Comparison of ENCODE assay signal across 8 mouse cellular contexts in the genomic region with DNA sequence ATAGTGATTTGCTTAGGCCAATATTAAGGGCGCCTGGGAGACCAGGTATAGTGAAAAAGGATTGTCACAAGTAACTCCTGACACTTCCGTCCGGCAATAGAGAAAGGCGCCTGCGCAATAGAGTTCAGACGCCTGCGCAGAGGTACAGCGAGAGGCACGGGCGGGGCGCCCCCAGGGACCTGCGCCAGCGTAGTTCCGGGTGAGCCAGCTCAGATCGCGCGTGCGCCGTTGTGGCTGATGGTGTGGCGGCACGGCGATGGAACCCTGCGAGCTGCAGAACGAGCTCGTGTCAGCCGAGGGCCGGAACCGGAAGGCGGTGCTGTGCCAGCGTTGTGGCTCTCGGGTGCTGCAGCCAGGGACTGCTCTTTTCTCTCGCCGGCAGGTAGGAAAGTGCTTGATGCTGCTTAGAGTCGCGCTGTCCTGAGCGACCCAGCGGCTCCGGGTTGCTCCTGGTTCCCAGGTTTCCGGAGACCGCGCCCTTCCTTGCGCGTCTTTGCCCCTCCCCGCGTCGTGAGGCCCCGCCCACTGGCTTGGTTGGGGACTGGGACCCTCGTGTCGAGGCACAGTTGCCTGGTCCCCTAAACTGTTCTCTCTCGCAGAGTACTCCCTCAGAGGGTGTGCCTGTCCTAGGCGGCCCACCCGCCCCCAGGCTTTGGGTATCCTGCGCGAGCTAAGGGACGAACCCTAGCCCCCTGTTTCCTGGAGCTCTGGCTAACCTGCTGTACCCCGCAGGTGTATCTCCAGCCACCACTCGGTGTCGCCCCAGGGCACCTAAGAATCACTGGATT. TPM values are rescaled to one million over a fixed set of nuclear protein-coding genes. Genes with fewer than 3 reads are reported as not detected.
DNase-seq lines count a peak whose midpoint lies in the region; ATAC-seq and TF ChIP-seq lines count a peak whose summit lies in the region.

Gene Rabif (plus strand): TSS at position 221 of the 788 bp plus-strand sequence.

- H3K4me3 ChIP-seq in G1E (ENCODE audit: low read depth, low read length): peak within 1 kb of the TSS; percentile 81
- peak within 1 kb of the TSS; percentile 66 for H3K4me3 ChIP-seq in forebrain, postnatal 0 days (ENCODE audit: low read depth, low read length)
- H3K4me3 ChIP-seq in lung, embryonic 15.5 days: peak within 1 kb of the TSS; percentile 83

- peak within 1 kb of the TSS; percentile 65 for H3K9ac ChIP-seq in forebrain, postnatal 0 days
- peak within 1 kb of the TSS; percentile 65 for H3K9ac ChIP-seq in lung, embryonic 15.5 days

- peaks cover 3% of the 10 kb centered on the region; the same call in 1 of the 2 replicates for H3K9me3 ChIP-seq in G1E (replicated peaks)
- no peaks in the 10 kb centered on the region for H3K9me3 ChIP-seq in forebrain, postnatal 0 days (ENCODE audit: low read length)
- no peaks in the 10 kb centered on the region for H3K9me3 ChIP-seq in lung, embryonic 15.5 days

- H3K27me3 ChIP-seq in G1E (ENCODE audit: insufficient read depth, low read length): no peaks in the 10 kb centered on the region
- H3K27me3 ChIP-seq in forebrain, postnatal 0 days (ENCODE audit: insufficient read depth, low read length): no peaks in the 10 kb centered on the region
- H3K27me3 ChIP-seq in lung, embryonic 15.5 days: no peaks in the 10 kb centered on the region

- H3K36me3 ChIP-seq in G1E (replicated peaks): peaks cover 61% of the 10 kb centered on the region
- peaks cover 8% of the 10 kb centered on the region for H3K36me3 ChIP-seq in forebrain, postnatal 0 days (ENCODE audit: insufficient read depth)
- H3K36me3 ChIP-seq in lung, embryonic 15.5 days: peaks cover 12% of the 10 kb centered on the region; the same call in 1 of the 2 replicates

- ATAC-seq in G1E (ENCODE audit: extremely low read depth, insufficient number of reproducible peaks, low FRiP score, poor library complexity, severe bottlenecking): peak; percentile 91
- peak; percentile 100 for ATAC-seq in forebrain, postnatal 0 days
- peak; percentile 98 for ATAC-seq in lung, embryonic 15.5 days (ENCODE audit: borderline replicate concordance, extremely low read depth, low FRiP score, low TSS enrichment)

- WGBS in forebrain, postnatal 0 days: 2% methylated on average over 58 of the region's 58 CpGs
- 0% methylated on average over 58 of the region's 58 CpGs for WGBS in lung, embryonic 15.5 days

- peak within 1 kb of the TSS; percentile 62 for H3K4me2 ChIP-seq in forebrain, postnatal 0 days (ENCODE audit: low read depth)
- peak within 1 kb of the TSS; percentile 68 for H3K4me2 ChIP-seq in lung, embryonic 15.5 days

- H3K4me1 ChIP-seq in G1E (ENCODE audit: insufficient read depth, low read depth, low read length): peaks cover 37% of the 10 kb centered on the region
- H3K4me1 ChIP-seq in forebrain, postnatal 0 days (ENCODE audit: insufficient read depth): no peaks in the 10 kb centered on the region
- H3K4me1 ChIP-seq in lung, embryonic 15.5 days: peaks cover 15% of the 10 kb centered on the region

- peak within 1 kb of the TSS; percentile 94 for H3K27ac ChIP-seq in forebrain, postnatal 0 days (ENCODE audit: low read depth, low read length)
- peak within 1 kb of the TSS; percentile 95 for H3K27ac ChIP-seq in lung, embryonic 15.5 days

- DNase-seq in G1E (ENCODE audit: low spot score): peak; percentile 97
- peak; percentile 99 to 100 for DNase-seq in cerebellum, adult 18-20 months
- peak; percentile 99 for DNase-seq in forebrain, postnatal 0 days
- DNase-seq in heart, postnatal 4 days: peak; percentile 99
- DNase-seq in layer of hippocampus, adult 8-10 months (ENCODE audit: low spot score in 2 of 2): peak; percentile 96 to 99
- DNase-seq in ovary, adult 18-20 months (ENCODE audit: low spot score): peak; percentile 98
- peak; percentile 99 for DNase-seq in thymus, postnatal 0 days (ENCODE audit: low spot score)

- TF ChIP-seq CTCF in G1E (IDR thresholded peaks at IDR 0.05; ENCODE audit: low read depth, low read length): 0 out of 2 replicates have a peak, but pooled peaks have one; percentile 4
- peak; percentile 58 for TF ChIP-seq CTCF in forebrain, postnatal 0 days (IDR thresholded peaks at IDR 0.05; ENCODE audit: low read depth)

RNA-seq across cellular contexts. Expression of gene Rabif, which starts in this region (rescaled TPM):
- 24.7 and 27.9 TPM in 2 replicates for total RNA-seq in G1E (2014; fragmentation: Nextera tagmentation)
- 32.2 and 33.5 TPM in 2 replicates for total RNA-seq in G1E (2017)
- polyA plus RNA-seq in G1E (2012): 9.2 and 12.8 TPM in 2 replicates
- 35.0 and 39.6 TPM in 2 replicates for total RNA-seq in forebrain, postnatal 0 days (2014; rRNA removed)
- 68.9 and 74.6 TPM in 2 replicates for polyA plus RNA-seq in forebrain, postnatal 0 days (2015; fragmentation: Nextera tagmentation; extraction: Ambion mirVana)
- total RNA-seq in heart, postnatal 4 days (2021): 10 to 100 TPM; 12.6 to 12.7 TPM
- 10 to 100 TPM; 20.0 to 26.7 (median 21.8) TPM for total RNA-seq in layer of hippocampus, adult 8-10 months (2022)
- 34.8 and 39.0 TPM in 2 replicates for polyA plus RNA-seq in lung, embryonic 15.5 days (2015; fragmentation: Nextera tagmentation; extraction: Ambion mirVana)
- 46.2 and 46.4 TPM in 2 replicates for polyA plus RNA-seq in thymus, postnatal 0 days (2015; fragmentation: Nextera tagmentation; extraction: Ambion mirVana)

Comparison
In these comparisons a context has a peak if more than half of its experiments do, and no peak if none do; other contexts are left out.
1. Peak in every context shown above with its lines: DNase-seq, ATAC-seq, H3K4me3 ChIP-seq and H3K27ac ChIP-seq.